Mouse (Mus musculus): ENCODE measurements around the gene Amdhd2.
A peak's percentile ranks its signal among the peaks of the same experiment; 100 is the strongest.

The Amdhd2 gene

DNA sequence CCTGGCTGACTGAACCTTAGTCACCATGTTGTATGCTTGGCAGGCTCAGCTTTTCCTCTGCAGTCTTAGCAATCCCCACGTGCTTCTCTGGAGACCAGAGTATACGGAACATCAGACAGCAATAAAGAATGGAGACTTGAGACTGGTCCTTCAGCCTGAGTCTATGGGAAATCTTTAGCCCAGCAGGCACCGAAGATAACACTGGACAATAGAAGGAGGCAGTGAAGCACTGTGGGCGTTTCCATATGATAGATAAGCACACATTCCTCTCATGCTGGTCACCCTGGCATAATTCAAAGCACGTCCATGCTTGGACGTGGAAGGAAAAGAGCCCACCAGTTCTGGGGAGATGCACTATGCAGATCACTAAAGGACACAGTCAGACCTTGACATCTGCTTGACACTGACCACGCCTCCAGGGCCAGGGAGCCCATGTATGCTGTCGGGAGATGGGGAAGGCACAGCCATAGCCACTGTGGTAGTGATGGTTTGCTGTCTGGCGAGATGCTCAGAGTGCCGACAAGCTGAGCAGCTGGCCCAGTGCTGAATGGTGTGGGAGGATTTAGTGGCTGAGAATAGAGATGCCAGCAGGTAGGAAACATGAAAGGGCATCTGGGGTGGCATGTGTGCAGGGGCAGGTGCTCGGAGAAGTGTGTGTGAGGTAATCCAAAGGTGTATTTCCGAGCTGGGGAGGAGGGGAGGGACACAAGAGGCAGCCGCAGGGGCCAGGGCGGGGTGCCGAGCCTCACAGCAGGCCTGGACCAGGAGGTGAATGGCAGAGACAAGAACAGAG is 33.7 kb upstream of the Amdhd2 start:
- DNase-seq (ENCODE audit: low spot score in 2 of 2), result peak; percentile 38 to 55

- DNase-seq (ENCODE audit: low spot score in 2 of 2), result no peak
Measured at GRCm38 (mm10) chr17:24195349-24195748, 31.8 kb upstream of the Amdhd2 start.

- DNase-seq (ENCODE audit: low spot score in 2 of 2), result no peak
Measured at GRCm38 (mm10) chr17:24193769-24194168, 30.2 kb upstream of the Amdhd2 start.

DNA sequence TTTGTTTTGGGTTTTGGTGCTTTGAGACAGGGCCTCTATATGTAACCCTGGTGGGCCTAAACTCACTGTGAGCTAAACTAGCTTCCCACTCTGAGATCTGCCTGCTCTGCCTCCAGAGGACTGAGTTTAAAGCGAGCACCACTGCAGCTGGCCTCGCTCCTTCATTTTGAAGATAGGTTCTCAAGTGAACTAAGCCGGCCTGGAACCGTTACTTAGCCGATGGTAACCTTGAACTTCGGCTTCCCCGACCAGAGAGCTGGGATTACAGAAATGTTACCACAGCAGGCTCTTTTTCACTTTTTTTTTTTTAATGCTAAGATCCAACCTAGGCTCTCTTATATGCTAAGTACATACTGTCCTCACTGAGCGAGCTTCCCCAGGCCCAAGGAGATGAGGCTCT is 29.7 kb upstream of the Amdhd2 start:
- DNase-seq (ENCODE audit: low spot score in 2 of 2), result no peak

- no peak for DNase-seq (ENCODE audit: low spot score in 2 of 2)
Measured at GRCm38 (mm10) chr17:24192848-24193247, 29.3 kb upstream of the Amdhd2 start.

DNA sequence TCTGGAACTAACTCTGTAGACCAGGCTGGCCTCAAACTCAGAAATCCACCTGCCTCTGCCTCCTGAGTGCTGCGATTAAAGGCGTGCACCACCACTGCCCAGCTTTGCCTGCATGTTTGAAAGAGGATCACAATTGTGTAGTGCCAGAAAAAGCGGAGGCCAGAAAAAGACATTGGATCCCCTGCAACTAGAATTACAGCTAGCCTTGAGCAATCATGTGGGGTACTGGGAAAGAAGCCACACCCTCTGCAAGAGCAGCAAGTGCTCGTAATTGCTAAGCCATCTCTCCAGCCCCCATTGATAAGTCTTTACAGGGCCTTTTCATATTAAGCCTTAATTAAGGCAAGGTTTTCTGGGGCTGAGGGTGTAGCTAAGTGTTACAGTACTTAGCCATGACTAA is 27.9 kb upstream of the Amdhd2 start:
- DNase-seq (ENCODE audit: low spot score in 2 of 2), result no peak

DNA sequence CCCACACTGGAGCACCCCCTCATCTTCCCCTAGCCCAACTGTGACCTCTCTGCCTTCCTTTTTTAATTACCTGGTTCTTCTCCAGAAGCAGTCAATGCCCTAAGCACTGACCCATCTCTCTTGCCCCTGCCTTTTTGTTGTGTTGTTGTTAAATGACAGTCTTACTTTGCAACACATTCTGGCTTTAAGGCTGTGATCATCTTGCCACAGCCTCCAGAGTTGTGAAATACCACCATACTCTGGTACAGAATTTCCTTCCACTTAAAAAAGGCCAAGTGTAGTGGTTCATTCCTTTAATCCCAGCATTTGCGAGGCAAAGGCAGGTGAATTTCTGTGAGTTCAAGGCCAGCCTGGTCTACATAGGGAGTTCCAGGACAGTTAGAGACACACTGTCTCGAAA is 27.4 kb upstream of the Amdhd2 start:
- DNase-seq (ENCODE audit: low spot score in 2 of 2), result no peak

- DNase-seq (ENCODE audit: low spot score in 2 of 2), result no peak
Measured at GRCm38 (mm10) chr17:24174259-24174658, 10.7 kb upstream of the Amdhd2 start.

DNA sequence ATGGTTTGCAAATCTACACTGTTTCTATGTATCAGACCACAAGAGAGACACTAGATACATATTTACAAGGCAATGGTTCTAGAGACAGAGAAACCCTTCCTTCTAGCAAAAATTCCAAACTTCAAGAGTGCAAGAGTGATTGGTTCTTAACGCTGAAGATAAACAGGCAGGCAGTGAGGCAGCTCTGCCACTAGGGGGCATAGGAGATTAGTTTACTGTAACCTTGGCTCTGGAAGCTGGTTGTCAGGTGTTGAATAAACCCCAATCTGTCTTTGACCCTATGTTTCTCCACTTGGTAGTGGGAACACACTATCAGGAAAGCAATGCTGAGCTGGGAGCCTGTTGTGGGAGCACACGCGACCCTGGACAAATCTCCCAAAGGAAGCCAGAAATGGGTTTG is 9.9 kb upstream of the Amdhd2 start:
- DNase-seq (ENCODE audit: low spot score in 2 of 2), result peak; percentile 73 to 81

GRCm38 (mm10) chr17:24171738-24172137 is 8.2 kb upstream of the Amdhd2 start:
- DNase-seq (ENCODE audit: low spot score in 2 of 2), result no peak

DNA sequence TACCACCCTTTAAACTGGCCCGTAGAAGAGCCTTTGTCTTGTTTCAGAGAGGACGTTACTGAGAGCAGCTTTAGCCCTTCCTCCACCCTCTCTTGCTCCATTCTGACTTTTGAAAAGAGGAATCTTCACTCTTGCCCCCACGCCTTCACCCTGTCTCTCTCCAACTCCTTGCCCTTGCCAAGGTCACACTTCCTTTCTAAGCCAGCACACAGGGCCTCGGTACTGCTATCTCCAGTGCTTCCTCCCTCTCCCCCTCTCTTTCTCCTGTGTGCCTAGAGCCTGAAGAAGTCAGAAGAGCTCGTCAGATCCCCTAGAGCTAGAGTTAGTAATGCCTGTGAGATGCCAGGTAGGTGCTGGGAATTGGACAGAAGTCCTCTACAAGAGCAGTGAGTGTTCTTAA is 7.2 kb upstream of the Amdhd2 start:
- no peak for DNase-seq (ENCODE audit: low spot score in 2 of 2)

DNA sequence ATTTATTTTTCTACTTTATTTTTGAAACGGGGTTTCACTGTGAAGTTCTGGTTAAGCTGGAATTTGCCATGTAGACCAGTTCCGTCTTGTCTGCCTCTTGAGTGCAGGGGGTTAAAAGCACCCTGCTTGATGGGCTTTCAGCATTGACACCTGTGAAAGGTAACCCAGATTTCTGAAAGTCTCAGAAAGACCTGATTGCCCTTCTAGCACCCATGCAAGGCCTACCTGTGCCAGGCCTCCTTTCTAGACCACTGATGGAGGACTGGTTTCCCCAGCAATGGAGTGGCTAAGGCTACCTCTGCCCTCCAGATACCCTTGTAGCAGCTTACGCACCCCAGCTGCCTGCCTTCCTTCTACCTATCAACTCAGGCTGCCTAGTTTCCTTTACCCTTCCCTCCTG is 6.6 kb upstream of the Amdhd2 start:
- DNase-seq (ENCODE audit: low spot score in 2 of 2), result no peak

GRCm38 (mm10) chr17:24169317-24170065 is 5.9 kb upstream of the Amdhd2 start, which contains the start of gene Atp6v0c:
Atp6v0c (minus strand) TSS chr17:24169702.
- peak; percentile 96 for DNase-seq (ENCODE audit: low spot score in 2 of 2)

DNA sequence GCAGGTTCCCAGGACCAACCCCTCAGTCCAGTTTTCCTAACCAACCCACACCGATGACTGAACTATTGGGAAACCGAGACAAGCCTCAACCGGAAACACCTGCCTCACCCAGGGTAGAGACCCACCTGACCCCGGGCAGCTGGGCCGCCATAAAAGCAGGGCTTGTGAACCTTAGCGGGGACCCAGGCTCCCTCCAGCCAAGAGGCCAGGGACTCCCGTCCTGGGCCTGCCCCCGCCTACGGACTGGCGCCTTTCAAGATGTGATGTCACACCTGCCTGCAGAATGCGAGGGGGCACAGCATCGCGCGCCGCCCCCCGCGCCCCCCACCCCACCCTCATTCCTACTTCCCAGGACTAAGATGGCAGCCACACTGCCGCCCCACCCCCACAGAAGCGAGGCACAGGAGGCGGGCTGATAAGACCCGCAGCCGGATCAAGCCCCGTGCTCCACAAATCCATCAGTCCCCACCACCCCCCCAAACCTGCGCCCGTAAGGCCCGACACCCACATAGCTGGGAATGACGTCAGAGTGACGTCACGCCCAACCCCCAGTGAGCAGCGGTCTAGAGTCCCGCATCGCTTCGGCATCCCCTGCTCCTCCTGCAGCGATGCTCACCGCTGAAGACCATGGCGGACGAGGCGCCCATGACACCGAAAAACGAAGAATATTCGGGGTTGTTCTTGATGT is 5.2 kb upstream of the Amdhd2 start:
- DNase-seq (ENCODE audit: low spot score in 2 of 2), result peak; percentile 84 to 87

DNA sequence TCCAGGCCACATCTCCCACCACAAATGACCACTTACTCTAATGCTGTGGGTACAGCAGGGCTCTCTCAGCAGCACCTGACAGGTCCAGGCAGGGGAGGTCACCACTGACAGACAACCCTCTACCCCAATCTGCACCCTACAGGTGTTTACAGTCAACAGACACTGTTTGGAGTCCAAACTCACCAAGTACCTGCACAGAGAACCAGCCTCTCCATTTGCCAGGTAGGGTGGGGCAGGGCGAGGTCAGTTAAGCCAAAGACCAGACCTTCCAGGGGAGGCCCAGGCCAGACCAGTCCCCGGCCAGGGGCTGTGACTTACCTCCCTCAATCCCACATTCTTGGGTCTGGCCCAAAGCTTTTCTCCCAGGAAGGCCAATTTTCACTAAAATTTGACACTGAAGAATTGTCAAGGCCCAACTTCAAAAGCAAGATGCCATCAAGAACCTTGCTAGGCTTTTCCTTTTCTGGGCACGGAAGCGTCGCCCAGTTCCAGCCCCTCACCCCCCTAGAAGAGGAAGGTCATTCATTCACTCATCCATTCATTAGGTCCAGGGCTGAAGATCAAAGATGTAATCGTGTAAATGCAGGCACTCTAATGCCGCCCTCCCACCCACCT is 4.4 kb upstream of the Amdhd2 start:
- no peak for DNase-seq (ENCODE audit: low spot score in 2 of 2)

DNA sequence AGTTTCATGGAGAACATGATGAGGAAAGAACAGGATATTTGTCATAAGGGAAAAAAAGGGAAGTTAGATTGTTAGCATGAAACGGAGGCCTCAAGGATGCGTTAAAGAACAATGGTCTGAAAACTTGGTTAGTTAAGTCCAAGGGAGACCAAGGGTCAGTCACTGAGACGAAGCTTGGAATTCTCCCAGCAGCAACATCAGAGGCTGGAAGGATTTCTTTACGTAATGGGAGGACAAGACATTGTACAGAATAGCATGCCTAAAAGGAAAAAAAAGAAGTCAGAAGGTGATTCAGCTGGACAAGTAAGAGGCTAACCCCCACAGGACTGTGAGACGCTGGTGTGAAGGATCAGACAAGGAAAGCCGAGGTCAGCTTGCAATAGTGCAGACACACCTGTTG is 3.6 kb upstream of the Amdhd2 start:
- DNase-seq (ENCODE audit: low spot score in 2 of 2), result no peak

GRCm38 (mm10) chr17:24164566-24165259 is 1.1 kb upstream of the Amdhd2 start:
- no peak for DNase-seq (ENCODE audit: low spot score in 2 of 2)

DNA sequence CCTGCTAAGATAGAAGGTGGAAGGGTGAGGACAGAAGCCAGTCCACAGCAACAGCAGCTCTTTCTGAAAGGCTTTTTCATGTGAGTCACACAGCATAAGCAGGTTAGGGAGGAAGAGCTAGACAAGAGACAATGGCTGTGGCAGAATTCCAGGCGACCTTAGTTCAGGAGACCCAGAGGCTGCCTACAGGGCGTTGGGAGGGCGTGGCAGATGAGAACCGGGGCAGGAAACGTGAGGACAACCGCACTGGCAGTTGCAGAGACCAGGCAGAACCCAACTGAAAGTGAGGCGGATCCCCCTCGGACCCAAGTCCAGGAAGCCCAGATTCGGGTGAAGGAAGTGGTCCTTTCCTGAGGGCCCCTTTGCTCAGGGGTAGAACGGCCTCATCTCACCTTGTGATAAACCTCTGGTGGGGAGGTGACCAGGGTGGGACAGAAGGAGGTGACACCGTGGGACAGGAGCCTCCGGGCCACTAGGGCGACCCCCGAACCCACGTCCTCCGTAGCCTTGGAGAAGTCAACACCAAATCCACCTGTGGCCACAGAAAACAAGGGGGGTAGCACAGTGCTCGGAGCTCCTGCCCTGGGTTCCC is 886 bp downstream of the Amdhd2 start:
- DNase-seq (ENCODE audit: low spot score in 2 of 2), result peak in 1 of 2 experiments; percentile 63

- no peak for DNase-seq (ENCODE audit: low spot score in 2 of 2)
Measured at GRCm38 (mm10) chr17:24161466-24161865, 2.1 kb downstream of the Amdhd2 start.

GRCm38 (mm10) chr17:24157526-24157925 is 6.0 kb downstream of the Amdhd2 start:
- no peak for DNase-seq (ENCODE audit: low spot score in 2 of 2)

DNA sequence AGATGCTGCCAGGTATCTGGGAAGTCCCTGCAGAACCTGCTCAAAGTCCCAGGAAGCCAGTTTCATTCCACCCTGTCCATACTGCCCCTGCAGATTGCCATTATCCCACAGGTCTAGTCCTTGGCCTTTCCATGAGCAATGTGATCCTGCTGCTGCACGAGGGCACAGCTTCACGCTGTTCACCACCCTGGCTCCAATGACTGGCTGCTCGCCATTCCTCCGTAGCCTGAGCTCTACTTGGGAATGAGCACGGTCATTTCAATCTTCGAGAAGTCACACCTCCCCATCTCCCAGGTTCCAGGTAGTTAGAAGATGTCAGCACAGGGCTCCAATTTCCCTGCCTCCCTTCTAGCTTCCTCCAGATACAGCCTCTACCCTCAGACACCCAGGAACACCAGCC is 6.4 kb downstream of the Amdhd2 start:
- no peak for DNase-seq (ENCODE audit: low spot score in 2 of 2)
